Mouse (Mus musculus) left cerebral cortex, postnatal 10 days (tissue): Measurements from ENCODE around the gene Adat1. TPM values are rescaled to one million over a fixed set of nuclear protein-coding genes. Genes with fewer than 3 reads are reported as not detected.

Experiments
- DNase-seq, 2 experiments: peaks; one replicate each; pipeline ENCODE4 v3.0.0; 2021 to 2022; ENCODE audit warnings: low spot score in 2 of 2, mixed read lengths in 1 of 2; ENCODE audit errors: extremely low spot score in 1 of 2
- intact Hi-C: fragments of 180-260 bp; cut with DNase I; formaldehyde crosslinking; loops from one replicate; pipeline ENCODE4 v1.15.1; 2025
- total RNA-seq, 2 experiments: library from RNA; stranded (reverse); gene quantifications; 2 replicates each; pipeline ENCODE4 v1.2.3; 2021

Adat1 gene
- total RNA-seq, 2 experiments from 2014 or later: 4.5 to 4.6 TPM

GRCm38 (mm10) chr8:111976326-111976725 is 15.8 kb downstream of the Adat1 start:
- intact Hi-C loops: no loop called here
- no peak for DNase-seq

GRCm38 (mm10) chr8:111975706-111976105 is 16.4 kb downstream of the Adat1 start:
- intact Hi-C loops: no loop called here

GRCm38 (mm10) chr8:111974138-111974537 is 18.0 kb downstream of the Adat1 start:
- DNase-seq: no peak
- intact Hi-C loops: no loop called here

More at GRCm38 (mm10) chr8:111975706-111976105, 16.4 kb downstream of the Adat1 start:
- no peak for DNase-seq

- intact Hi-C loops: no loop called here
- no peak for DNase-seq
These were observed 23.1 kb downstream of the Adat1 start for GRCm38 (mm10) chr8:111968991-111969390.

GRCm38 (mm10) chr8:111968541-111968940 is 23.6 kb downstream of the Adat1 start:
- no peak for DNase-seq
- intact Hi-C loops: no loop called here

GRCm38 (mm10) chr8:111967246-111967870 is 24.7 kb downstream of the Adat1 start:
- DNase-seq: no peak
- intact Hi-C loops: no loop called here

- no peak for DNase-seq
- intact Hi-C loops: no loop called here
These were observed 27.1 kb downstream of the Adat1 start for GRCm38 (mm10) chr8:111964849-111965561.

- intact Hi-C loops: no loop called here
These were observed 27.8 kb downstream of the Adat1 start for GRCm38 (mm10) chr8:111964351-111964750.

GRCm38 (mm10) chr8:111963546-111963945 is 28.6 kb downstream of the Adat1 start:
- intact Hi-C loops: no loop called here

More at GRCm38 (mm10) chr8:111964351-111964750, 27.8 kb downstream of the Adat1 start:
- DNase-seq: no peak

GRCm38 (mm10) chr8:111963091-111963490 is 29.0 kb downstream of the Adat1 start:
- intact Hi-C loops: no loop called here
- no peak for DNase-seq

More at GRCm38 (mm10) chr8:111963546-111963945, 28.6 kb downstream of the Adat1 start:
- DNase-seq: no peak

- intact Hi-C loops: no loop called here
These were observed 29.5 kb downstream of the Adat1 start for GRCm38 (mm10) chr8:111962589-111962988.

GRCm38 (mm10) chr8:111961330-111961729 is 30.8 kb downstream of the Adat1 start:
- intact Hi-C loops: no loop called here
- no peak for DNase-seq

More at GRCm38 (mm10) chr8:111962589-111962988, 29.5 kb downstream of the Adat1 start:
- no peak for DNase-seq

GRCm38 (mm10) chr8:111960591-111961321 is 31.3 kb downstream of the Adat1 start:
- no peak for DNase-seq

GRCm38 (mm10) chr8:111957231-111957630 is 34.9 kb downstream of the Adat1 start:
- intact Hi-C loops: no loop called here
- no peak for DNase-seq

More at GRCm38 (mm10) chr8:111960591-111961321, 31.3 kb downstream of the Adat1 start:
- intact Hi-C loops: no loop called here

GRCm38 (mm10) chr8:111955879-111956278 is 36.2 kb downstream of the Adat1 start:
- no peak for DNase-seq
- intact Hi-C loops: no loop called here

- intact Hi-C loops: no loop called here
- no peak for DNase-seq
These were observed 37.1 kb downstream of the Adat1 start for GRCm38 (mm10) chr8:111954844-111955594.

- intact Hi-C loops: no loop called here
- DNase-seq: no peak
These were observed 40.2 kb downstream of the Adat1 start for GRCm38 (mm10) chr8:111951936-111952335.

- intact Hi-C loops: no loop called here
- peak; percentile 43 to 46 for DNase-seq
These were observed 40.8 kb downstream of the Adat1 start for GRCm38 (mm10) chr8:111951317-111951716.

- no peak for DNase-seq
- intact Hi-C loops: no loop called here
These were observed 41.3 kb downstream of the Adat1 start for GRCm38 (mm10) chr8:111950846-111951245.
